Mouse (Mus musculus): ENCODE data around the gene A130010J15Rik. TPM values are rescaled to one million over a fixed set of nuclear protein-coding genes. Genes with fewer than 3 reads are reported as not detected.
A peak's percentile ranks its signal among the peaks of the same experiment; 100 is the strongest.

Gene A130010J15Rik
- total RNA-seq, 2 experiments from 2014 or later, result 2.2 to 3.6 TPM

- intact Hi-C loops (cut with DNase I), result no loop called here
- DNase-seq, result no peak
These were observed 15.0 kb upstream of the A130010J15Rik start, which contains the start of gene Irf6 for GRCm38 (mm10) chr1:193152872-193153271. Irf6 (plus strand) TSS chr1:193153111.

- intact Hi-C loops (cut with DNase I), result no loop called here
- DNase-seq, result no peak
These were observed 14.3 kb upstream of the A130010J15Rik start for GRCm38 (mm10) chr1:193153561-193153960.

GRCm38 (mm10) chr1:193156316-193157110 lies 11.3 kb upstream of the A130010J15Rik start:
- intact Hi-C loops (cut with DNase I), result no loop called here
- no peak for DNase-seq

- intact Hi-C loops (cut with DNase I), result no loop called here
- no peak for DNase-seq
These were observed 10.7 kb upstream of the A130010J15Rik start for GRCm38 (mm10) chr1:193157111-193157492.

GRCm38 (mm10) chr1:193159163-193159562 lies 8.7 kb upstream of the A130010J15Rik start:
- DNase-seq, result no peak
- intact Hi-C loops (cut with DNase I), result no loop called here

- intact Hi-C loops (cut with DNase I), result no loop called here
- DNase-seq, result no peak
These were observed 8.2 kb upstream of the A130010J15Rik start for GRCm38 (mm10) chr1:193159613-193160012.

- intact Hi-C loops (cut with DNase I), result no loop called here
- peak; percentile 26 to 28 for DNase-seq
These were observed 7.4 kb upstream of the A130010J15Rik start for GRCm38 (mm10) chr1:193160317-193161032.

GRCm38 (mm10) chr1:193169228-193169627 lies 1.4 kb downstream of the A130010J15Rik start:
- intact Hi-C loops (cut with DNase I), result no loop called here
- no peak for DNase-seq

GRCm38 (mm10) chr1:193169856-193170255 lies 2.0 kb downstream of the A130010J15Rik start:
- intact Hi-C loops (cut with DNase I), result no loop called here
- DNase-seq, result no peak

GRCm38 (mm10) chr1:193172991-193173809 lies 5.4 kb downstream of the A130010J15Rik start:
- peak; percentile 93 to 94 for DNase-seq
- intact Hi-C loops (cut with DNase I), result no loop called here

- intact Hi-C loops (cut with DNase I), result no loop called here
- DNase-seq, result no peak
These were observed 5.9 kb downstream of the A130010J15Rik start for GRCm38 (mm10) chr1:193173810-193174129.

GRCm38 (mm10) chr1:193174143-193174733 lies 6.4 kb downstream of the A130010J15Rik start:
- intact Hi-C loops (cut with DNase I), result no loop called here
- DNase-seq, result no peak

GRCm38 (mm10) chr1:193181104-193181503 lies 13.3 kb downstream of the A130010J15Rik start:
- no peak for DNase-seq
- intact Hi-C loops (cut with DNase I), result no loop called here

GRCm38 (mm10) chr1:193188257-193188656 lies 20.4 kb downstream of the A130010J15Rik start:
- no peak for DNase-seq
- intact Hi-C loops (cut with DNase I), result no loop called here

GRCm38 (mm10) chr1:193189151-193189621 lies 21.3 kb downstream of the A130010J15Rik start:
- intact Hi-C loops (cut with DNase I), result no loop called here
- DNase-seq, result peak; percentile 51 to 71

GRCm38 (mm10) chr1:193189771-193190170 lies 21.9 kb downstream of the A130010J15Rik start:
- intact Hi-C loops (cut with DNase I), result no loop called here
- DNase-seq, result no peak

- DNase-seq, result no peak
- intact Hi-C loops (cut with DNase I), result no loop called here
These were observed 23.9 kb downstream of the A130010J15Rik start for GRCm38 (mm10) chr1:193191675-193192283.

GRCm38 (mm10) chr1:193194416-193195140 lies 26.7 kb downstream of the A130010J15Rik start:
- intact Hi-C loops (cut with DNase I), result no loop called here
- DNase-seq, result no peak

- intact Hi-C loops (cut with DNase I), result no loop called here
- DNase-seq, result no peak
These were observed 27.4 kb downstream of the A130010J15Rik start for GRCm38 (mm10) chr1:193195169-193195810.
